Mouse (Mus musculus) CD4-positive, CD25-positive, alpha-beta regulatory T cell, adult 4 months (primary cell): ENCODE measurements around the gene Fermt3. TPM values are rescaled to one million over a fixed set of nuclear protein-coding genes. Genes with fewer than 3 reads are reported as not detected.

Experiments
- ATAC-seq: one replicate; pipeline ENCODE4 v1.8.0; 2017
- polyA plus RNA-seq, 2 experiments: library from polyadenylated mRNA; unstranded; fragments of 100-300 nt; shearing (Covaris generic); gene quantifications; one replicate each; pipeline ENCODE4 v1.2.1; 2017

The Fermt3 gene
- polyA plus RNA-seq, 2 experiments from 2014 or later = 272 to 479 TPM

DNA sequence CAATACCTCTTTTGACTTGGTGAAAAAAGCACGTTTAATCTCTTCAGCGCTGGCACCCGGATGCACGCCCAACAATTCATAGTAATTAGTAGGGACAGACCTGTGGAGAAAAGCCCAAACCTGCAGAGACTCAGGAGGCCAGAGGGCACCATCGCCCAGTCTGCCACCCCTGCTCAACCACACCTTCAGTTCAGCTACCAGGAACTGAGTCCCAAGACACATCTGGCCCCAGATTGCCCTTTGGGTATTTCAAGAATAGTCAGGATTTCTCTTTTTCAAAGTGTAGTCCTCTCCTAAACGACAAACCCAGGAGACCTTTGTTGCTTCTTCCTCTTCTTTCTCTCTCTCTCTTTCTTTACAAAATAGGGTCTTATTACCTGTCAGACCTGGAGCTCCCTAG lies 28.6 kb downstream of the Fermt3 start:
- ATAC-seq = no peak

DNA sequence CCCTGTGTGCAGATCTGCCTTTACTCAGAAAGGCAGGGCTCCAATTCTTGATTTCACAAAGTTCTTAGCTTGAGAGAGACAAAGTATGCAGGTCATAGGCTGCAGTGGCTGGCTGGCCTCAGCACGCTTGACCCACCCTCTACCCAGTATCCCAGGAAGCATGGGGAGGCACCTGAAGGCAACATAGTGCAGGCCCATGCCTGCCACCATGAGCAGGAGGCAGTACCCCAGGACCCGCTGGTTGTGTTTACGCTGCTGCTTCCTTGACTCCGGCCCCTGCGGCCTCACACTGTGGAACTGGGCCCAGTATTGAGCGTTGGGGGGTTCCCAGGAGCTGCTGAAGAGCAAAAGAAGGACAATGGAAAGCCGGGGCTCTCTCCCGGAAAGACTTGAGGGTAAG lies 30.0 kb downstream of the Fermt3 start:
- ATAC-seq = no peak

DNA sequence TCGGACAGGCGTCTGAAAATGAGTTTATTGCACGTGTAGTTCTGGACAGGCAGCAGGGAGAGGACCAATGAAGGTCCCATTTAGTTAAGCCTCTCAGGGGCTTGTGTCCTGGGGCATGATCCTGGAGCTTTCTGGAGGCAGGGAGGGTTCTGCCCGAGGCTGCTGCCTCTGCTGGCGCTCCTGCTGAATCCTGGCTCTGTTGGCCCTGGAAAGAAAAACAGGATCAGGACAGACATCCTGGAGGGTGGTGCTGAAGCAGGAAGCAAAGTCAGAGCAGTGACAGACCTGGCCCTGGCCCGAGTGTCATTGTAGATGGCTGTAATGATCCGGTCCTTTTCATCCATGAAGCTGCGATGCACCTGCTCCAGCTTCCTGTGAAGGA lies 31.4 kb downstream of the Fermt3 start:
- ATAC-seq = no peak

DNA sequence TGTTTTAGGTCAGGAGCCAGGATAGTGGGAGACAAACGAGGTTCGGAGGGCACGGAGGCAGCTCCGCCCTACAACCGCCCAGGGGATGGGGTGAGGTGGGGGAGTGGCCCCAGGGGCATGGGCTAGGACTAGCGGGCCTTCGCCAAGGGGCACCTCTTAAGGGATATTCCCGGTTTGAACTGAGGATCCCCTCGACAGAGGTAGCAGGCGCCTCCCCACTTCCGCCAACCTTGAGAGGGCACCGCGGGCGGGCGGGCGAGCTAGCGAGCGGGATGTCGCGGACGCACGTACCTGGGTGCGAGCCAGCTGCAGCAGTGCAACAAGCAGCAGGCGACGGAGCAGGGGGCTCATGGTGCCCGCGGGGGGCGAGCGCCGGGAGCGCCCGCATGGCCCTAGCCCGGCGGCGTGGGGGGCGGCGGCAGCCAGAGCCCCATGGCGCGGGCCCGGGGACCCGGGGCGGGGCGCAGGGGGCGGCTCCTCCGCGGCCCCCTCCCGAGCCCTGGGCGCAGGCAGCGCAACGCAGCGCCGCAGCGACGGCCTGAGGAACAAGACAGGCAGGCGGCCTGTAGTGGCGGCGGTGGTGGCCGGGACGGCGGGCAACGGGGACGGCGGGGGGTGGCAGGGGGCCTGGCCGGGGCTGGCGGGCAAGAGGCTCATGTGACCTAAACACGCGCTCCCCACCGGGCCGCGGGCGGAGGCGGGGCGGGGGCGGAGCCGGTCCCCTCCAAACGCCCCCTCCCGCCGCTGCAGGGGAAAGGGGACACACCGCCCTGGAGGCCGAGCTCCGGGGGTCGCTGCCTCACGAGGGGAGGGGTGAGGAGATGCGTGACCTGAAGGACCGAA lies 32.0 kb downstream of the Fermt3 start, which contains the start of gene Vegfb:
Gene Vegfb, minus strand, starts transcription at position 591 of the 843 bp plus-strand sequence.
- peak; percentile 74 for ATAC-seq

DNA sequence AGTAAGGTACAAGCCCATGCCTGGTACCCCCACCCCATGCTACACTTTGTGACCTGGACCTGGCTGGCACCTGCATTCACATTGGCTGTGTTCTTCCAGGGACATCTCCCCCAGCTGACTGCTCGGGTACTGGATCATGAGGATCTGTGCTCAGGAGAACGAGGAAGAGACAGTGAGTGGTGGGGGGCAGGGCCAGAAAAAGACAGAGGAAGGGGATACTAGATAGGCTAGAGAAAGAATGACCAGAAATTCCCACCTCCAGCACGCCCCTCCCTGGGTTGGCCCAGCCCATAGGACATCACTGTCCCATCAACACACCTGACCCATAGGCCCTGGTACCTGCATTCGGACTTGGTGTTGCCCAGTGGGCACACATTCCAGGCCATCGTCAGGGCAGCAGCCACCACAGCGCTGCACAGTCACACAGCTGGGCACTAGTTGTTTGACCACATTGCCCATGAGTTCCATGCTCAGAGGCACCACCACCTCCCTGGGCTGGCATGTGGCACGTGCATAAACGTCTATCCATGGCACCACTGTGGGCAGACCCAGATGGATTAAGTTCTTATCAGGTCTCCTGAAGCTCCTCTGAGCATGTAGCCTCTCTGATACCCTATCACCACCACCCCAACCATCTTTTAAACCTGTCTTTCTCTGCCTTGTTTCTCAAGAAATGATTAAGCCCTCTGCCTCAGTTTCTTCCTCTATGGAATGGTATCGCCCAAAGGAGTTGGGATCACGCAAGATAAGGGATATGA lies 33.1 kb downstream of the Fermt3 start:
- no peak for ATAC-seq

DNA sequence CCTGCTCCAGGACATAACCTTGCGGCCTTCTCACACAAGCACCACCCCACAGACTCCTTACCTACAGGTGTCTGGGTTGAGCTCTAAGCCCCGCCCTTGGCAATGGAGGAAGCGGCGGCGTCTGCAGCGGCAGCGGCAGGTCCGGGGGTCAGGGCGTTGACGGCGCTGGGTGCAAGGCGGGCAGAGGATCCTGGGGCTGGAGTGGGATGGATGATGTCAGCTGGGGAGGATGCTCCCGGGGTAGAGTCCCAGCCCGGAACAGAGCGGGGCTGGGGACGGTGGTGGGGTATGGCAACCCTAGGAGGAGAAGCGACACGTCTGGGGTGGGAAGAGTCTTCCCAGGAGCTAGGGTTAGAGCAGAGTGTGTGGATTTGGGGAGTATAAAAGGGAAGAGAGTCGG lies 34.0 kb downstream of the Fermt3 start:
- ATAC-seq = no peak

DNA sequence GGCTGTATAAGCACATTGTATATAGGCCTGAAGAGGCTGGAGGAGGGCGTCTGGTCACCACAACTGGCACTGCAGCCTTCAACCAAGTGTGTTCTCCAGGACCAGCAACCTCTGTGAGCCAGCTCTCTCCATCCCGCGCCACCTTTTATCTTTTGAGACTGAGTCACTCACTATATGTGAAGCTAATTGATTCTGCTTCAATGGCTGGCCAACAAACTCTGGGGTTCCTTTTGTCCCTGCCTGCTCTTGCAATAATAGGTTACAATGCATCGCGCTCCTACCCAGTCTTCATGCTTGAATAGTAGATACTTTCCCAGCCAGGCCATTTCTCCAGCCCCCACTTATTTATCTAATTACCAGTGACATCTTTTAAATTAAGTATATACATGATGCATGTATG lies 35.6 kb downstream of the Fermt3 start:
- ATAC-seq = no peak

DNA sequence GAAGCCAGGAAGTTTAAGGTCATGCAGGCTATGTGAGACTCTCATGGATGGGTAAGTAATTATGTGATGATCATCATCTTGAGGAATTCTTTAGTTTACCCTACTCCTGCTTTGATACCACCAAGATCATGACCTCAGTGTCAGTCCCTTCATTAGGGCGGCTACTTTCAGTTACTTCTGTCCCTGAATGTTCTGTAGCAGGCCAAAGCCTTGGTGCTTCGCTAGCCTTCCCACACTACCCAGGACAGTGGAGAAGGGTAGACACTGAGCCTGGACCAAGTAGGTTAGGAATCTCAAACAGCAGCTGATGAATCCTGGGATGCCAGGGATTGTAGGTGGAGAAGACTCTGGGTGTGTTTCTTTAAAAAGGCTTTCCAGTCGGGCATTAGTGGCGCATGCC lies 37.8 kb downstream of the Fermt3 start:
- no peak for ATAC-seq

DNA sequence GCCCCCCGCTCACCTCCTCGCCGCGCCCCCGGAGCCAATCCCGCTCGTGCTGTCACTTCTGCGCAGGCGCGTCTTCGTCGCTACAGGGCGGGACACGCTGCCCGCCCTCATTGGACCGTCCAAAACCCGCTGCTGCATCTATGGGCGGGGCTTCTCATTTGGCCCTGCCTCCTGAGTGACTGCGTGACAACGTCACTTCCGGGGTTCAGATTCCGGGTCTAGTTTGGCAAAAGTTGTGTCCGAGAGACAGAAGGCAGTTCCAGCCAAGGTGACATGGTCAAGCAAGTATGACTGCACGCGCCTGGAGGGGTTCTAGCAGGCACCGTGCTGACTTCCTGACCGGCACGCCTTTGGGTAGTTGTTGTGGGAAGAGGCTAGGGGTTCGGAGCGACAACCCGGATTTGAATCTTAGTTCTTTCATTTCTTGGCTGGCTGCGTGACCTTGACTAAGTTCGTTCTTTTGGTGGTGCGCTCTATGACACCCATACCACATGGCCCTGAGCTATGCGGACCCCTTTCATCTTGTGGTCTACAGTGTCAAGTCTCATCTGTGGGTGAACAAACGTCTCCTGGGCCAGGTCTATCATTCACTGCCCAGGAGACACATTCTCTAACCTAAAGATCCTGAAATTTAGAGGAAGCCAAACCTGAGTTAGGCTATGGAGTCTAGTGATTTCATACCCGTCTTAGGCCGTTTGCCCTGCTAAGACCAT lies 38.7 kb downstream of the Fermt3 start, which contains the start of gene Fkbp2:
Gene Fkbp2, minus strand, starts transcription at position 121 of the 713 bp plus-strand sequence.
- peak; percentile 66 for ATAC-seq

DNA sequence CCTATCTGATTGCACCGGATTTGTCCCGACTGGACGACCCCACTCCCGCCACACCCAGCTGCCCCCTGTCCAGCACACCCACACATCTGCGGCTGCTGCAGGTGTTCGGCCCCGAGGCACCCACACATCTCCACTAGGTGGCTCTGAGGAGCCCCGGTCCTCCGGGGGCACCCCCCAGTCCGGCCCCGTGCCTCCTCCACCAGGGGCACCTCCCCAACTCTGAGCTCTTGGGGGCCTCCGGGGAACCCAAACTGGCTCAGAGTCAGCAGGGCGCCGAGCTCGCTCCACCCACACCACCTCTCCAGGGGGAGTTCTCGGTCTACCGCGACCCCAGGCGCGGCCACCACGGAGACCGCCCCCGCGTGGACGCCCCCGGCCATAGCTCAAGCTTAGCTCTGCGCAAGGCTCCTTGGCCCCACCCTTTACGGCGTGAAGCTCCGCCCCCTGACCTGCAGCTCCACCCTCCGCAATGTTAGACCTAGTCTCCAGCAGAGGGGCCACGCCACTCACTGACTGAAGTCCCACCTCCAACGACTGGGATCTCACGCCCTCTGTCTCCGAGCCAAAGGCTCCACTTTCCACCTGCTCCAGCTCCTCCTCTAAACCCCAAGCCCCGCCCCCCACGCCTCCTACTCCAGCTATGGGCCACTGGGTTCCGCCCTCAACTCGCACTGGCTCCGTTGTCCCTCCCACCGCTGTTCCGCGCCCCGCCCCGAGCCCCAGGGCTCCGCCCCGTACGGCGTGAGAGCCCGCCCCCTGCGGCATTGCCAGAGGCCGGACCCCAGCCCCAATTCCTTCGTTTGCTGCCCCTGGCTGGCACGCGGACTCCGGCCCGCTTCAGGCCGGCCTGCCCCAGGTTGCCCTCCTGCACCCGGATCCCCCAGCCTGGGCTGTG lies 39.5 kb downstream of the Fermt3 start:
- ATAC-seq = peak; percentile 80

DNA sequence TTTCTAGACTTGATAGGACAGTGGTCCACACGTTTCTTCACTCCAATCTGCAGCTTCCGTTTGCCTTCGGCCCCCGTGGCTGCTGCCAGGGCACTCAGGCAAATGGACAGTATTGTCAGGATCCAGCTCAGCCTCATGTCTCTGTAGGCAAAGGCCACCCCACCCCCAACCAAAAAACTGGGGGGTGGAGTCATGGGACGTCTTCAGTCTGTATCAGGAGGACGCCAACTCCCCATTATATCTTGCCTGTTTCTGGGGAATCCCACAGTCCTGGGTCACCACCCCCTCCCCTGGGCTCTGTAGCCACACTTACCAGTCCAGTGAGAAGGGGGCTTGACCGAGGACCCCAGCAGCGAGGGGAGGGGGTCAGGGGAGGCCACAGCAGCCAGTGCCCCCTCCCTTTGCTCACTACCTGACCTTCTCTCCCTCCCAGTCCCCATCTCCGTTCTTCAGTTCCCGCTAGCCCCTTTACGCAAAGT lies 40.2 kb downstream of the Fermt3 start:
- ATAC-seq = no peak

DNA sequence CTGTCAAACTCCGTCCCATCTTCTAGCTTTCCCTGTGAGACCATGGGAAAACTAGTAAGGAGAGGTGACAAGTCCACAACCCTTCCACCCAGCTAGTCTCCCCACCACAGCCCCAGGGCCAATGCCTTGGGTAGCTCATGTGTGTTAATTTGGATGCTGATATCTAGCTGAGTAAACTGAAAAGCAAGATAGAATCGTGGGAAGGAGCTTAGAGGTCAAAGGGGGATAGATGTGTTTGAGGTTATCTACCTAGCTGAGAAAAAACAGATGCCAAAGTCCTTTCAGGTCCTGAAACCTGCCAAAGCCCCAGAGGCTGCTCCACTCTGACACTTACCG lies 40.7 kb downstream of the Fermt3 start:
- no peak for ATAC-seq

DNA sequence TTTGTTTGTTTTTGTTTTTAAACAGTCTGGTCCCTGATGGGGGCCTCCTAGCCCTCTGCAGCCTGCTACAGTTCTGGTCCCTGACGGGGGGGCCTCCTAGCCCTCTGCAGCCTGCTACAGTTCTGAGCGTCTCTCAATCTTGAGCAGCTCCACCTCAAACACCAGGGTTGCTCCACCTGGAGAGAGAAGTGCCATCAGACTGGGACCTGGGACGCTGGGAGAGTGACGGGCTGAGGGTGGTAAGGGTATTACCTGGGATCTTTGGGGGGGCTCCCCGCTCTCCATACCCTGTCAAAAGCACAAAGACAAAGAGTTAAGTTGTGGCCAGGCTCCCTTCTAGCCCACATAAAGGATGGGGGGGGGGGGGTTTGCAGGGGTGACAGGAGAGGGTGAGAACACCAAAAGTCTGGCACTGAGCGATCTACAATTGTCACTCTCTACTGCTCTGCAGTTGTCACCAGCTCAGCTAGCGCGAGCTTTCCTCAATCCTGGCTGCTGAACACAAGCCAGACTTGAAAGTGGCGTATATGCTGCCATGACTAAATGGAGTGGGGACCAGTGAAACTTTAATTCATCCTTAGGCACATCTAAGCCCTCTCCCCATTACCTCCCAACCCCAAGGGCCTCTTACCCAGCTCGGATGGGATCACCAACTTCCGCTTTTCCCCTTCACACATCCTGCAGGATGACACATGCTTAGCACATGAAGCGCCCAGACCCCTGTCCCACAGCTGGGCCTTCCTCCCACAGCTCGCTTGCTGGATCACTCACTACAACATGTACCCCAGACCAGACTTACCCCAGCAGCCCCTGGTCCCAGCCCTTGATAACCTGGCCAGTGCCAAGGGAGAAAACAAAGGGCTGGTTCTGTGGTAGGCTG lies 41.3 kb downstream of the Fermt3 start:
- ATAC-seq = no peak

DNA sequence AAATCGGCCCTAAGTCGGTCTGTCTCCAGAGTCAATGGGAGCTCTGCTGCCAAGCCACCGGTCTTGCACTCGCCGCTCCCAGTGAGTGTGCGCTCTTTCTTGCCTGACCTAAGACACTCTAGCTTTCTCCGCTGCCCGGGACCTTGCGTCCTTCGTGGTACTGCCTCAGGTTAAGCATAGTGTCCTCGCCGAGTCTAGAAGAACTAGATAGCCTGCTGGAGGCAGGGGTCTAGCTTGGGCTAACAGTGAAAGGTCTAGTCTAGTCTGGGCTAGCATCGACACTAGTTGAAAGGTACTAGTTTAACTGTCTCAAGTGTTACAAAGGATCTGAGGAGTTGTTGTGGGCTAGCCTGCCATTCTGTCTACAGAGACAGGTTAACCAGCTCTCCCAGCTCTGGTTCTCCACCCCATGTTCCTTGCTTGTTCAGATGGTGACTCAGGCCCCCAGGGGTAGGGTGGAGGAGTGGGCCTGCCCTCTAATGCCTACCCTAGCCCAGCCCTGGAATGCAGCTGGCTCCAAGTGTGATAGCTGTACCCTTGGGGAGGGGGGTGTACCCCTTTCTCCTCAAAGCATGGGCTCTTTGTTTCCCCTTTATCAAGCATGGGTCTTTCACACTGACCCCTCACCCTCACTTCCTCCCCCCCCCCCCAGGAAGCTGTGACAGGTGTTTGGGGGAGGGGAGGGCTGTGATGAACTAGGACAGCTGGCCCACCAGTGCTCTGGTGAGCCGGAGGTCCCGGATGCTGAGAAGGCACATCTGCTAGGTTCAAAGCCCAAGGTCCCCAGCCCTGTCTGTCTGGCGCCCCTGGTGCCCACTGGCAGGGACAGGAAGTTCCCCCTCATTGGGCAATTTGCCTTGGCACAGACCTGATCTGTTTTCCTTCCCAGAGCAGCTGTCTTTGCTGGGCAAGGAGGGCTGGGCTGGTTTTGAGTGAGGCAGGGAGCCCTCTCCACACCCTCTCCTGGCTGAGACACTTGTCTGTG lies 43.4 kb downstream of the Fermt3 start, which contains the start of gene Plcb3:
Gene Plcb3, minus strand, starts transcription at position 934 of the 985 bp plus-strand sequence.
- no peak for ATAC-seq

DNA sequence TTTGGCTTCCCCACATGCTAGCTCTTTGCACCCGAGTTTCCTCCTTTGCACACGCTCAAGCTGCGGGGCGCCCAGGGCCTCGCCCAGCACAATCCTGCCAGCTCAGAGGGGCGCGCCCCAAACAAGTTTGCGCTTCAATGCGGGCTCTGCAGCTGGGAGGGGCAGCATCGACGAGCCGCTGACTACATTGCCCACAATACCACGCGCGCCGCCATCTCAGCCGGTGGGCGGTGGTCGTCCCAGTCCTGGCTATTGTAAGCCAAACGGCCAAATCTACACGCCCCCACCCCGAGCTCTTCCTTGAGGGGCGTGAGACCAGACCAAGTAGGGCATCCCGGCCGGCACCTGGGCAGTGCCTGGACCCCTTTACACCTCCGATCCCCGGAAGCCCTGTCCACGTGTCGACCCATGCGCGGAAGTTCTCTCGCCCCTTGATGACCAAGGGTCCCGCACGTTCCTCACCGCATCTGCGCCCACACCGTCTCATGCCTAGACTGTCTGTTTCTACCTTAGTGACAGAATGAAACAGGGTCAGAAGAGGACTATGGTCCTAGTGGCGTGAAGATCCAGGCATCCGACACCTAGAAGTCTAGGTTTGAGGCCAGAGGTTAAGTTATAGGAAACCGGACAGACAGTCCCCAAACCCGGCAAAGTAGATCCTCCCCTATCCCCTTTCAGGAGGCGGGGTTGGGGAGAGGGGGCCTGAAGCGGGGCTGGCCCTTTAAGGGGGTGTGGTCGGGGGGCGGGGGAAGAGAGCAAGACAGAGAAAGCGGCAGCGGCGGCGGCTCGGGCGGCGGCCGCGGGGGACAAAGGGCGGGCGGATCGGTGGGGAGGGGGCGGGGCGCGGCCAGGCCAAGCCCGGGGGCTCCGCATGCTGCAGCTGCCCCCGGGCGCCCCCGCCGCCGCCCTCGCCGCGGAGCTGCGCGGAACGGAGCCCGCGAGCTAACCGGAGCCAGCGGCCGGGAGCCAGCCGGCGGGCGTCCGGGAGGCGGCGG lies 44.8 kb downstream of the Fermt3 start, which contains the start of gene Ppp1r14b:
Gene Ppp1r14b, plus strand, starts transcription at position 758 of the 995 bp plus-strand sequence.
- peak; percentile 56 for ATAC-seq

DNA sequence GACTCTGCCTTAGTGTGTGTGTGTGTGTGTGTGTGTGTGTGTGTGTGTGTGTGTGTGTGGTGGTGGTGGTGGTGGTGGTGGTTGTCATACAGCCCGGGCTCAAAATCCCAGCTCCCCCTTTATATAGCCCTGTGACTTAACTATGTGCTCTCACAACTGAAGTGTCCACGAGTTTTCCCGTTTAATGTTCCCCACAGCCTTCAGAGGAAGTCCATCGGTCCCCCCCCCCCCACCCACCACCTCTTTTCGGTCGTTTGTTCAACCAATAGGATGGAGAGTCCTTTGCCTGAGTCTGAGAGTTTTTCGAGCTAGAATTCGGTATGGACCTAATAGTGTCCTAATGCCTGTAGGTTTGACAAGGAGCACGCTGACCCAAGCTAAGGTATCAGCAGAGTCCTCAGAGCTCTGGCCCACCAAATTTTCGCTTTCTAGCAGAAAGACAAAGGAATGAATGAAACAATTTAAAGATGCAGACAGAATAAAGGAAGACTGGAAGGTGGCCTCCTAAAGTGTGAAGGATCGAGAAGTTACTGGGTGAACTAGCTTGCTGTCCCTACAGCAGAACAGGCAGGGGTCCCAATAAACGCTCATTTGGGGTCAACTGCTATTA lies 45.6 kb downstream of the Fermt3 start:
- no peak for ATAC-seq

DNA sequence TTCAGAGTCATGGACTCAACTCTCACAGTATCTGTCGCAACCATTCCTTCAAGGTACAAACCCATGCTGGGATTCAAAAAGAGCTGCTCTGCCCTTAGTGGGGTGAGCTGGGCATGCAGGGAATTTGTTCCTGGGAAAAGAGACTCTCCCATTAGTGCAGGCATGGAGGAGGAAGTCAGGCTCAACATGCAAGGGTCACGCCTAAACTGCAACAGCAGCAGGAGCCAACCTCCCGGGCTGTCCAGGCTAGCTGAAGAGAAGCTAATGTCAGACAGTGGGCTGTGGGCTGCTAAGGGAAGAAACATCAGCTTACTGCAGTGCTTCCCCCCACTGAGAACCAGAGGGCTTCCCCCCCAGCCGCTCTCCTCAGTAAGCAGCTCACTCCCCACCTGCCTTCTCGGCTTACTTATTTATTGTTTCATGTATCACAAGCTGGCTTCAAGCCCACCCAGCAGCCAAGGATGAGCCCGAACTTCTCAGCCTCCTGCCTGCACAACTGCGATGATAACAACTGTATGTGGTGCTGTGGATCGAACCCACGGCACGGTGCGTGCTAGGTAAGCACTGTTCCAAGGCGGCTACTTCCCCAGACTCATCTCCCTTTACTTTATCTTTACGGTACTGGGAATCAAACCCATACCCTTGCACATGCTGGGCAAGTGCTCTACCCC lies 46.9 kb downstream of the Fermt3 start:
- ATAC-seq = no peak
